Mouse (Mus musculus) testis, adult 2 months (tissue): ENCODE measurements around the gene Mef2a.

Source experiments
- CTCF ChIP-seq: fragments of 200-500 bp; IDR thresholded peaks from 2 replicates; pipeline ENCODE4 v1.5.1; 2012; ENCODE audit warnings: low read depth, mild to moderate bottlenecking, inconsistent platforms, low read length, moderate library complexity; ENCODE audit not compliant: control insufficient read depth, insufficient read depth, insufficient replicate concordance
- POLR2A ChIP-seq: fragments of 200-500 bp; IDR thresholded peaks from 2 replicates; pipeline ENCODE4 v1.6.1; 2012; ENCODE audit warnings: low read depth, mild to moderate bottlenecking, inconsistent platforms, low read length, moderate library complexity; ENCODE audit not compliant: control insufficient read depth

GRCm38 (mm10) chr7:67236351-67236750, 136.3 kb downstream of the Mef2a start:
- TF ChIP-seq CTCF (no peak), POLR2A (no peak)
